Mouse (Mus musculus) lung, embryonic 14.5 days (tissue): Measurements from ENCODE around the gene Sgms1. TPM values are rescaled to one million over a fixed set of nuclear protein-coding genes. Genes with fewer than 3 reads are reported as not detected.

Source experiments
- ATAC-seq: fragments of 200-750 bp; cut with Nextera tagmentation; 2 replicates; pipeline ENCODE4 v1.8.0; 2017; ENCODE audit warnings: mild to moderate bottlenecking, moderate TSS enrichment, moderate library complexity; ENCODE audit not compliant: insufficient read depth
- DNase-seq: peaks from one replicate; pipeline ENCODE4 v3.0.0-alpha.2; 2015
- H3K27ac ChIP-seq: fragments of 300-500 bp; sonication (generic); 2 replicates; pipeline ENCODE4 v1.5.1; 2014; ENCODE audit warnings: low read depth, mild to moderate bottlenecking, moderate library complexity
- H3K27me3 ChIP-seq: fragments of 300-500 bp; sonication (generic); 2 replicates; pipeline ENCODE4 v1.6.1; 2014; ENCODE audit warnings: low read length, control low read depth; ENCODE audit not compliant: insufficient read depth
- H3K36me3 ChIP-seq: fragments of 300-500 bp; sonication (generic); 2 replicates; pipeline ENCODE4 v1.6.1; 2014; ENCODE audit warnings: control low read depth; ENCODE audit not compliant: insufficient read depth
- H3K4me1 ChIP-seq: fragments of 300-500 bp; sonication (generic); 2 replicates; pipeline ENCODE4 v1.6.1; 2014; ENCODE audit warnings: antibody characterized with exemption, control low read depth; ENCODE audit not compliant: insufficient read depth
- H3K4me2 ChIP-seq: fragments of 300-500 bp; sonication (generic); 2 replicates; pipeline ENCODE4 v1.6.1; 2014; ENCODE audit warnings: mild to moderate bottlenecking
- H3K4me3 ChIP-seq: fragments of 300-500 bp; sonication (generic); 2 replicates; pipeline ENCODE4 v1.5.1; 2014; ENCODE audit warnings: low read depth, low read length
- H3K9ac ChIP-seq: fragments of 300-500 bp; sonication (generic); 2 replicates; pipeline ENCODE4 v1.6.1; 2014
- H3K9me3 ChIP-seq: fragments of 300-500 bp; sonication (generic); 2 replicates; pipeline ENCODE4 v1.6.1; 2016; ENCODE audit warnings: low read depth, low read length, control low read depth
- CTCF ChIP-seq: IDR thresholded peaks from 2 replicates; pipeline ENCODE4 v1.5.1; 2016; ENCODE audit warnings: antibody characterized with exemption, low read depth
- WGBS: fragments of 180-500 bp; shearing (Covaris S2); extraction: QIAGEN DNeasy Blood & Tissue Kit; methylation state at CpG from one replicate; pipeline ENCODE4 v1.1.7; 2014; 5-methylcytosine and 5-hydroxymethylcytosine counted together
- polyA plus RNA-seq: library from polyadenylated mRNA; unstranded; fragments of >200 nt; fragmentation: Nextera tagmentation; extraction: Ambion mirVana; gene quantifications from 2 replicates; pipeline ENCODE4 v1.2.1, GENCODE M21; 2014

Gene Sgms1
- polyA plus RNA-seq, 1 experiment from 2014 or later: 50.2 TPM

GRCm38 (mm10) chr19:32376054-32376453 lies 13.5 kb downstream of the Sgms1 start:
- Histone ChIP-seq H3K9me3 (no peaks in the 10 kb centered on the region), H3K27me3 (no peaks in the 10 kb centered on the region), H3K36me3 (no peaks in the 10 kb centered on the region), H3K4me3 (no peak overlapping the region), H3K4me2 (no peak overlapping the region), H3K4me1 (peaks cover 16% of the 10 kb centered on the region; the same call in 1 of the 2 replicates), H3K9ac (no peak overlapping the region), H3K27ac (no peak overlapping the region)
- ATAC-seq (no peak), DNase-seq (no peak)
- WGBS: 70% methylated on average over 4 of the region's 4 CpGs
- no peak for TF ChIP-seq CTCF

GRCm38 (mm10) chr19:32375473-32375985 lies 14.0 kb downstream of the Sgms1 start:
- DNase-seq: no peak

GRCm38 (mm10) chr19:32374751-32375150 lies 14.8 kb downstream of the Sgms1 start:
- WGBS: 84% methylated on average over 10 of the region's 10 CpGs
- DNase-seq: no peak
- Histone ChIP-seq H3K36me3 (no peaks in the 10 kb centered on the region), H3K4me1 (peaks cover 16% of the 10 kb centered on the region; the same call in 1 of the 2 replicates), H3K4me3 (no peak overlapping the region), H3K27ac (no peak overlapping the region), H3K9ac (no peak overlapping the region), H3K9me3 (no peaks in the 10 kb centered on the region), H3K27me3 (no peaks in the 10 kb centered on the region), H3K4me2 (no peak overlapping the region)
- ATAC-seq: no peak
- TF ChIP-seq CTCF: no peak

More at GRCm38 (mm10) chr19:32375473-32375985, 14.0 kb downstream of the Sgms1 start:
- no peak for TF ChIP-seq CTCF
- no peak overlapping the region for H3K4me3 ChIP-seq
- H3K9me3 ChIP-seq: no peaks in the 10 kb centered on the region
- no peak overlapping the region for H3K27ac ChIP-seq
- H3K4me2 ChIP-seq: no peak overlapping the region
- H3K27me3 ChIP-seq: no peaks in the 10 kb centered on the region
- peaks cover 16% of the 10 kb centered on the region; the same call in 1 of the 2 replicates for H3K4me1 ChIP-seq
- WGBS: 89% methylated on average over 4 of the region's 4 CpGs
- H3K9ac ChIP-seq: no peak overlapping the region
- ATAC-seq: no peak
- no peaks in the 10 kb centered on the region for H3K36me3 ChIP-seq

DNA sequence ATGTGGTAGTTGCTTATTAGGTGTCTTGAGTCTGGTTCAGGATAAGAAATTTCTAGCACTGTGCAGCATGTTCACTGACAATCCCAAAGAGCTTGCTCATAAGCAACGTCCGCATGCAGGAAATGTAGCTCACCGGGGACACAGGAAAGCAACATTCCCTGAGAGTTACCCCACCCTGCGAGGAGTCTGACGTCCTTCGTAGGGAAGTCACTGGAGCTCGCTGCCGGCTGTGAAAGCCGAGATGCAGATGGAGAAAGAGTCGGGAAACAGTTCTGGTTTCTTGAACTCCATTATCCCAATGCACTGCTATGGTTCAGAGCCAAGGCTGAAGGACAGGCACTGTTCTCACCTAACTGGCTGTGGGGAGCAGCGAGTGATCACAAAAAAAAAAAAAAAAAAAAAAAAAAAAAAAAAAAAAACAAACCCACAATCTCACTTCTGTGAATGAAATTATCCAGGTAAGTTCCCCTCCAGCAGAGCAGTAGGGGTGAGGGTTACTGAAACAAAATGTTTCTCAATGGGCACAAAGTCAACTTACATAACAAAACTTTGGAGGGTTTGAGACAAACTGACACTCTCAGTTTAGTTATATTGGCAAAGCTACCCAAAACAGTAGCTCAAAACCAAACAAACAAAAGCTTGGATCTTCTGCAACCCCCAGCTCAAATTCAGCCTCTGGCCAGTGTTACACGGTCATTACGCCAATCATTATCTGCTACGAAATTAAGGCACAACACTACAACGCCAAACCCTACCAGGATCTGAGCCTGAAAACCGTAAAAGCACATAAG lies 15.5 kb downstream of the Sgms1 start:
- H3K27ac ChIP-seq: no peak overlapping the region
- no peak for ATAC-seq
- peaks cover 16% of the 10 kb centered on the region; the same call in 1 of the 2 replicates for H3K4me1 ChIP-seq

DNA sequence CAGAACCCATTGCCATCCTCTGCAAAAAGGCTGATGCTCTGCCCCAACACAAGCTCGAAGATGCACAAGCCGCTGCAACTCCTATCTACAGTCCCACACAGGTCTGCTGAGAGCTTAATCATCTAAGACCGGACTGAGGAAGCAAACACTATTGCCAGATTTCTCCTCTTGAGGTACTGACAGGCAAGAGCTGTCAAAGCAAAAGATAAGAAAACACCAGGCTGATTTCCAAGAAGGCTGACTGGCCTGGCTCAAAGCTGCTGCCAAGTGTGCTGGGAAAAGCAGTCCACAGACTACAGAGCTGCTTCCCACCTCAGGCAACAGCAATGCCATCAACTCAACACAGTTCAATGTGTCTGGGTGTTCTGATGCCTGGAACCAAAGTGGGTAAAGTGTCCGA lies 17.1 kb downstream of the Sgms1 start:
- WGBS: 40% methylated on average over 4 of the region's 4 CpGs
- Histone ChIP-seq H3K27me3 (no peaks in the 10 kb centered on the region), H3K9ac (no peak overlapping the region), H3K27ac (0 out of 2 replicates have a peak overlapping the region, but pooled peaks have one; percentile 3), H3K36me3 (no peaks in the 10 kb centered on the region), H3K4me3 (no peak overlapping the region), H3K4me1 (peaks cover 5% of the 10 kb centered on the region; the same call in 1 of the 2 replicates), H3K9me3 (no peaks in the 10 kb centered on the region), H3K4me2 (no peak overlapping the region)
- peak; percentile 73 for DNase-seq
- ATAC-seq: peak; percentile 76; the same call in 1 of the 2 replicates
- no peak for TF ChIP-seq CTCF

More for the DNA sequence above, 15.5 kb downstream of the Sgms1 start:
- Histone ChIP-seq H3K4me3 (no peak overlapping the region), H3K27me3 (no peaks in the 10 kb centered on the region), H3K9me3 (no peaks in the 10 kb centered on the region), H3K4me2 (no peak overlapping the region), H3K9ac (no peak overlapping the region), H3K36me3 (no peaks in the 10 kb centered on the region)
- DNase-seq: peak; percentile 35
- 61% methylated on average over 16 of the region's 16 CpGs for WGBS
- TF ChIP-seq CTCF: no peak

DNA sequence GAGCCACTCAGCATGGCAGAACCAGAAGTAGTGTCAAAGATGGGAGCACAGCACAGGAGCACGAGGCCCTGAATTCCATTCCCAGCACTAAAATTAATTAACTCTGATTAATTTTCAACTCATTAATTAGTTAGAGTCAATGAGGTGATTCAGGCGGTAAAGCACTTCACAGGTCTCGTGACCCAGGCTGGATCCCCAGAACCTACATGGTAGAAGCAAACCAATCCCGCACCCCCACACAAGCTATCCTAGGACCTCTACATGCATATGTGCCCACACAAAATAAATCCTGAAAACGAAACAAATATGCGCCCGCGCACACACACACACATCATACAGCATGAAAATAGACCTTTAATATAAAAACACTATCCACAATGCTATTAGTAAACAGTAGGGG lies 22.2 kb downstream of the Sgms1 start:
- H3K27me3 ChIP-seq: no peaks in the 10 kb centered on the region
- H3K4me2 ChIP-seq: no peak overlapping the region
- H3K9me3 ChIP-seq: no peaks in the 10 kb centered on the region
- no peak overlapping the region for H3K9ac ChIP-seq
- no peak for TF ChIP-seq CTCF
- no peaks in the 10 kb centered on the region for H3K4me1 ChIP-seq
- DNase-seq (no peak), ATAC-seq (no peak)
- H3K4me3 ChIP-seq: no peak overlapping the region
- H3K36me3 ChIP-seq: no peaks in the 10 kb centered on the region
- H3K27ac ChIP-seq: no peak overlapping the region
- 91% methylated on average over 8 of the region's 8 CpGs for WGBS

DNA sequence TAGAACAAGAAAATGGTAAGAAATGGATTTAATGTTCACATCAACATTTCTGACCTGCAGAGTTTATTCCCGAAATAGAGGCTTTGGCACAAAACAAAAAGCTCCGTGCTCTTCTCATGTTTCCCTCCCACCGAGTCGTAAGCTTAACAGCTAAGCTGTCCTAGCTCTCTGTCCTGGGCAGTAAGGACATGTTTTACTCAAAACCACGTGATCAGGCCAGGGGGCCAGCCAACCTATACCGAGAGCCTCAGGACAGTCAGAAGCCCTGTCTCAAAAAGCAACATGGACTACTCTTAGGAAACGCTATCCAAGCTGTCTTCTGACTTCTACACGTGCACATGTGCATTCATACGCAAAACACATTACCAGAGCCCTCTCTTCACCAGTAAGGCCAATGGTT lies 23.1 kb downstream of the Sgms1 start:
- Histone ChIP-seq H3K4me1 (no peaks in the 10 kb centered on the region), H3K4me2 (no peak overlapping the region), H3K27me3 (no peaks in the 10 kb centered on the region), H3K9ac (no peak overlapping the region), H3K27ac (no peak overlapping the region), H3K9me3 (no peaks in the 10 kb centered on the region), H3K4me3 (no peak overlapping the region), H3K36me3 (no peaks in the 10 kb centered on the region)
- no peak for TF ChIP-seq CTCF
- DNase-seq (no peak), ATAC-seq (no peak)
- 82% methylated on average over 9 of the region's 9 CpGs for WGBS
